ENCODE assay signal across 9 mouse cellular contexts in genomic region chr1:172342729-172343128, GRCm38 (mm10). TPM values are rescaled to one million over a fixed set of nuclear protein-coding genes. Genes with fewer than 3 reads are reported as not detected.
DNase-seq lines count a peak whose midpoint lies in the region; ATAC-seq lines count a peak whose summit lies in the region.
"Had no signal": no experiment of that assay in that cellular context is flagged by ENCODE, and none has a peak within 500 bp of the region (broad histone marks: within the 10 kb centered on the region; RNA-seq: fewer than 3 reads in every experiment).

No protein-coding gene starts in this region.

- WGBS in embryonic facial prominence, embryonic 15.5 days = 96% methylated on average over 3 of the region's 3 CpGs
- WGBS in embryonic facial prominence, embryonic 10.5 days = 83% methylated on average over 3 of the region's 3 CpGs
- 60% methylated on average over 3 of the region's 3 CpGs for WGBS in hindbrain, embryonic 16.5 days
- 70% methylated on average over 1 of the region's 3 CpGs for WGBS in midbrain, embryonic 16.5 days

- peaks cover 10% of the 10 kb centered on the region for H3K4me1 ChIP-seq in embryonic facial prominence, embryonic 15.5 days
- peaks cover 15% of the 10 kb centered on the region for H3K4me1 ChIP-seq in embryonic facial prominence, embryonic 10.5 days
- H3K4me1 ChIP-seq in hindbrain, embryonic 16.5 days (ENCODE audit: control insufficient read depth, insufficient read depth, low read depth, low read length) = peaks cover 8% of the 10 kb centered on the region
- peaks cover 9% of the 10 kb centered on the region for H3K4me1 ChIP-seq in midbrain, embryonic 16.5 days (ENCODE audit: control insufficient read depth, insufficient read depth, low read length)

- 0 out of 2 replicates have a peak, but pooled peaks have one; percentile 20 for ATAC-seq in embryonic facial prominence, embryonic 15.5 days (ENCODE audit: insufficient number of reproducible peaks, low FRiP score, low TSS enrichment, low read depth)
- peak; percentile 89 for ATAC-seq in hindbrain, embryonic 16.5 days
- peak; percentile 73 for ATAC-seq in midbrain, embryonic 16.5 days

- no peaks in the 10 kb centered on the region for H3K9me3 ChIP-seq in embryonic facial prominence, embryonic 15.5 days (replicated peaks)
- H3K9me3 ChIP-seq in embryonic facial prominence, embryonic 10.5 days = no peaks in the 10 kb centered on the region
- no peaks in the 10 kb centered on the region for H3K9me3 ChIP-seq in hindbrain, embryonic 16.5 days (ENCODE audit: control insufficient read depth, low read length)
- no peaks in the 10 kb centered on the region for H3K9me3 ChIP-seq in midbrain, embryonic 16.5 days (replicated peaks; ENCODE audit: control insufficient read depth, low read length, poor library complexity, severe bottlenecking)

- H3K4me3 ChIP-seq in embryonic facial prominence, embryonic 15.5 days (replicated peaks) = no peak overlapping the region
- no peak overlapping the region for H3K4me3 ChIP-seq in embryonic facial prominence, embryonic 10.5 days
- H3K4me3 ChIP-seq in hindbrain, embryonic 16.5 days (ENCODE audit: low read length) = peak overlapping the region; percentile 50; the same call in 1 of the 2 replicates
- H3K4me3 ChIP-seq in midbrain, embryonic 16.5 days (ENCODE audit: low read depth, low read length) = peak overlapping the region; percentile 42; the same call in 1 of the 2 replicates

- no peak overlapping the region for H3K4me2 ChIP-seq in embryonic facial prominence, embryonic 15.5 days (replicated peaks)
- peak overlapping the region; percentile 76 for H3K4me2 ChIP-seq in hindbrain, embryonic 16.5 days (ENCODE audit: low read length)
- peak overlapping the region; percentile 22; the same call in 1 of the 2 replicates for H3K4me2 ChIP-seq in midbrain, embryonic 16.5 days (ENCODE audit: low read length)

- H3K27me3 ChIP-seq in embryonic facial prominence, embryonic 15.5 days = peaks cover 41% of the 10 kb centered on the region
- H3K27me3 ChIP-seq in embryonic facial prominence, embryonic 10.5 days (replicated peaks; ENCODE audit: low read depth, poor library complexity, severe bottlenecking) = peaks cover 65% of the 10 kb centered on the region
- H3K27me3 ChIP-seq in hindbrain, embryonic 16.5 days (replicated peaks; ENCODE audit: control insufficient read depth, insufficient read depth, low read length) = 0 out of 2 replicates have a peak, but pooled peaks cover 2% of the 10 kb centered on the region
- H3K27me3 ChIP-seq in midbrain, embryonic 16.5 days (ENCODE audit: control insufficient read depth, insufficient read depth, low read depth, low read length) = peaks cover 8% of the 10 kb centered on the region

- DNase-seq in embryonic facial prominence, embryonic 10.5 days (ENCODE audit: low spot score) = no peak
- peak; percentile 55 for DNase-seq in cerebellum, adult 9-10 months
- no peak for DNase-seq in lung, postnatal 10 days
- no peak for DNase-seq in yolk sac, embryonic 10.5 days (ENCODE audit: low spot score)
- DNase-seq in thymus, postnatal 36 days = no peak

- no peaks in the 10 kb centered on the region for H3K36me3 ChIP-seq in embryonic facial prominence, embryonic 15.5 days
- H3K36me3 ChIP-seq in embryonic facial prominence, embryonic 10.5 days (replicated peaks) = no peaks in the 10 kb centered on the region
- H3K36me3 ChIP-seq in hindbrain, embryonic 16.5 days (ENCODE audit: control insufficient read depth, insufficient read depth, low read length) = no peaks in the 10 kb centered on the region
- no peaks in the 10 kb centered on the region for H3K36me3 ChIP-seq in midbrain, embryonic 16.5 days (ENCODE audit: control insufficient read depth, insufficient read depth, low read length)

- no peak overlapping the region for H3K9ac ChIP-seq in embryonic facial prominence, embryonic 15.5 days
- 0 out of 2 replicates have a peak overlapping the region, but pooled peaks have one; percentile 29 for H3K9ac ChIP-seq in hindbrain, embryonic 16.5 days (ENCODE audit: low read depth, low read length)
- no peak overlapping the region for H3K9ac ChIP-seq in midbrain, embryonic 16.5 days (ENCODE audit: low read depth, low read length)

- no peak overlapping the region for H3K27ac ChIP-seq in embryonic facial prominence, embryonic 15.5 days (replicated peaks)
- H3K27ac ChIP-seq in embryonic facial prominence, embryonic 10.5 days (replicated peaks) = no peak overlapping the region
- no peak overlapping the region; the same call in 1 of the 2 replicates for H3K27ac ChIP-seq in hindbrain, embryonic 16.5 days (ENCODE audit: low read depth, low read length)
- peak overlapping the region; percentile 65 for H3K27ac ChIP-seq in midbrain, embryonic 16.5 days (ENCODE audit: low read length)

RNA-seq across cellular contexts. Expression of gene Kcnj10, which starts 1.7 kb away (rescaled TPM):
- 0.09 and 0.14 TPM in 2 replicates for polyA plus RNA-seq in embryonic facial prominence, embryonic 15.5 days (2015; fragmentation: Nextera tagmentation; extraction: Ambion mirVana)
- polyA plus RNA-seq in embryonic facial prominence, embryonic 10.5 days (2016; fragmentation: Nextera tagmentation; extraction: Ambion mirVana) = 0.09 and 0.15 TPM in 2 replicates
- polyA plus RNA-seq in hindbrain, embryonic 16.5 days (2015; fragmentation: Nextera tagmentation; extraction: Ambion mirVana) = 3.5 and 3.9 TPM in 2 replicates
- polyA plus RNA-seq in midbrain, embryonic 16.5 days (2015; fragmentation: Nextera tagmentation; extraction: Ambion mirVana) = 1.5 and 2.5 TPM in 2 replicates
- polyA plus RNA-seq: C2C12 had no signal

RNA-seq across cellular contexts. Expression of gene Kcnj9, which starts 13.6 kb away (rescaled TPM):
- 0.14 and 0.28 TPM in 2 replicates for polyA plus RNA-seq in embryonic facial prominence, embryonic 15.5 days (2015; fragmentation: Nextera tagmentation; extraction: Ambion mirVana)
- polyA plus RNA-seq in embryonic facial prominence, embryonic 10.5 days (2016; fragmentation: Nextera tagmentation; extraction: Ambion mirVana) = 0.10 and 0.11 TPM in 2 replicates
- 4.9 and 5.6 TPM in 2 replicates for polyA plus RNA-seq in hindbrain, embryonic 16.5 days (2015; fragmentation: Nextera tagmentation; extraction: Ambion mirVana)
- 7.7 and 7.8 TPM in 2 replicates for polyA plus RNA-seq in midbrain, embryonic 16.5 days (2015; fragmentation: Nextera tagmentation; extraction: Ambion mirVana)

RNA-seq across cellular contexts. Expression of gene Pigm, which starts 33.6 kb away (rescaled TPM):
- 5.7 and 5.9 TPM in 2 replicates for polyA plus RNA-seq in embryonic facial prominence, embryonic 15.5 days (2015; fragmentation: Nextera tagmentation; extraction: Ambion mirVana)
- polyA plus RNA-seq in embryonic facial prominence, embryonic 10.5 days (2016; fragmentation: Nextera tagmentation; extraction: Ambion mirVana) = 10.2 and 11.1 TPM in 2 replicates
- polyA plus RNA-seq in hindbrain, embryonic 16.5 days (2015; fragmentation: Nextera tagmentation; extraction: Ambion mirVana) = 3.1 and 3.9 TPM in 2 replicates
- polyA plus RNA-seq in midbrain, embryonic 16.5 days (2015; fragmentation: Nextera tagmentation; extraction: Ambion mirVana) = 3.4 and 3.5 TPM in 2 replicates

RNA-seq across cellular contexts. Expression of gene Atp1a2, which starts 44.9 kb away (rescaled TPM):
- 4.7 and 5.6 TPM in 2 replicates for polyA plus RNA-seq in embryonic facial prominence, embryonic 15.5 days (2015; fragmentation: Nextera tagmentation; extraction: Ambion mirVana)
- polyA plus RNA-seq in embryonic facial prominence, embryonic 10.5 days (2016; fragmentation: Nextera tagmentation; extraction: Ambion mirVana) = 1.2 and 1.4 TPM in 2 replicates
- polyA plus RNA-seq in hindbrain, embryonic 16.5 days (2015; fragmentation: Nextera tagmentation; extraction: Ambion mirVana) = 96.7 and 102 TPM in 2 replicates
- 53.2 and 69.0 TPM in 2 replicates for polyA plus RNA-seq in midbrain, embryonic 16.5 days (2015; fragmentation: Nextera tagmentation; extraction: Ambion mirVana)

Comparison
In these comparisons a context has a peak if more than half of its experiments do, and no peak if none do; other contexts are left out.
1. ATAC-seq: peak in every context shown above with its lines; median percentile 89 in hindbrain, embryonic 16.5 days; 73 in midbrain, embryonic 16.5 days; 20 in embryonic facial prominence, embryonic 15.5 days.
2. H3K4me3 ChIP-seq: peak in hindbrain, embryonic 16.5 days (single experiment) and midbrain, embryonic 16.5 days (single experiment); none in embryonic facial prominence, embryonic 15.5 days (single experiment) and embryonic facial prominence, embryonic 10.5 days (single experiment).